Mouse (Mus musculus): Measurements from ENCODE around the gene Atxn3.

- TF ChIP-seq CTCF (IDR thresholded peaks at IDR 0.05; ENCODE audit: low read depth, low read length) (peak; percentile 51), POLR2A (IDR thresholded peaks at IDR 0.05; ENCODE audit: insufficient read depth, low read length) (no peak), EP300 (IDR thresholded peaks at IDR 0.05; ENCODE audit: insufficient read depth, low read depth, low read length) (no peak)
Measured at GRCm38 (mm10) chr12:101937572-101937971, 20.5 kb downstream of the Atxn3 start.
